Mouse (Mus musculus) left cerebral cortex, adult 11 months (tissue): Measurements from ENCODE around the gene Hagh.

Experiments used
- DNase-seq: peaks from one replicate; pipeline ENCODE4 v3.0.0; 2022; ENCODE audit warnings: low spot score

Hagh gene

DNA sequence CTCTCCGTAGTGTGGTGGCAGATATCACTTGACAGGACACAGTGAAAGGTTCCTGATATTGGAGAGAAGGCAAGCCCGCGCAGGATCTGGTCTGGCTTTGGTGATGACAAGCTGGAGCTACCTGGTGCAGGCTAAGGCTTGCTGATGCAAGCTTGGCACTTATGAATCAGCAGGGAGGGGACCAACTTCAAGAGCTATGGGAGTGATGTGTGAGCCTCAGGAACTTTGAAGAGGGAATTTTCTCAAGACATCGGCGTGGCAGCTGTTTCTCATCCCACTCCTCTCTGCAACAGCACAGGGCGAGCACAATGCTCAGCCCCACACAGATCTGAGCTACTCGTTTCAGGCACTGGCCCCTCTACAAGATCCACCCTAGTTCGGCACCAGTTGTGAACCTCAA, at the start of gene Hagh:
Hagh (plus strand) TSS at position 302 of the 400 bp plus-strand sequence.
- DNase-seq = no peak

DNA sequence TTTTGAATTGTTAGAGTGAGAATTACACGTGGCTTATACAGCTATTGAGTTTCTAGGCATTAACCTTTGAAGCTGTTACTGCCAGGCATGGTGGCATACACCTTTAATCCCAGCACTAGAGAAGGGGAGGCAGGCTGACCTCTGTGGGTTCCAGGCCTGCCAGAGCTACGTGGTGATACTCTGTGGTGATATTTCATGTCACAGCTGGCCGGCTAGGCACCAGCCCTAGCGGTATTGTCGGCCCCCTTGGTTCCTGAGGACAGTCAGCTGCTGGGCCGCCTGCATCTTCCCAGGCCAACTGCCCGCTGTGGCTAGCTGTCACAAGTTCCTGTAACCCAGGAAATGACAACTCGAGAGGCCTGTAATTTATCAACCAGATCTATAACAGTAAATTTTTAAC, 47.8 kb upstream of the Hagh start:
- DNase-seq = no peak

DNA sequence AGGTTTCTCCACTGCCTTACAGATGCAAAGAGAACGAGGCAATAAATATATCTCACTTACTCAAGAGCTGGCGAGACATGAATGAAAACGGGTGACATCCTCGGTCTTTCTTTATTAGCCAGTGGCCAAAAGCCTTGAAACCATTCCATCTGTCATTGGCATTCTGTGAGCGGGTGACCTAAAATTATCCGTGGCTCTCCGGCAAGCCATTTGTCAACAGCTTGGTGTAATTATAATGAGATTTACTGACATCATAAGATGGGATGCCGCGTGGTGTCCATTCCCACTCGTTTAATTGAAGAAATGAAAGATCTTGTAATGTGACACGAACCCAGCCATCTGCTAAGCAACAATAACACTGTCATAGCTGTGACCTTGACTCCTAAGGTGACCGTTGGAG, 45.2 kb upstream of the Hagh start:
- no peak for DNase-seq

DNA sequence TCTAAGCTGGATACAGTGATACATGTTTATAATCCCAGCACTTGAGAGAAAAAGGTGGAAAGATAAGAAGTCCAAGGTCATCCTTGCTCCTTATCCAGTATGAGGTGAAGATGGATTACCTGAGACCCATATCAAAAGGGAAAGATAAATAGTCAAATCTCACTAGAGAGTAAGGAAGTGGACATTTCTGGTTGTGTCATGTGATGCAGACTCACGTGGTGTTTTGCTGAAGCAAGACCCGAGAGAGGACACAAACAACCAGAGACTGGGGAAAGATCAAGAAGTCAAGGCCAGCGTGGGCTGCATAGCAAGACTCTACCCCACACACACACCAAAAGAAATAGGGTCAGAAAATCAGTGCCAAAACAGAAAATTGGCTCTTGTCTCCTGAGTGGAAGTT, 43.0 kb upstream of the Hagh start:
- DNase-seq = no peak

DNA sequence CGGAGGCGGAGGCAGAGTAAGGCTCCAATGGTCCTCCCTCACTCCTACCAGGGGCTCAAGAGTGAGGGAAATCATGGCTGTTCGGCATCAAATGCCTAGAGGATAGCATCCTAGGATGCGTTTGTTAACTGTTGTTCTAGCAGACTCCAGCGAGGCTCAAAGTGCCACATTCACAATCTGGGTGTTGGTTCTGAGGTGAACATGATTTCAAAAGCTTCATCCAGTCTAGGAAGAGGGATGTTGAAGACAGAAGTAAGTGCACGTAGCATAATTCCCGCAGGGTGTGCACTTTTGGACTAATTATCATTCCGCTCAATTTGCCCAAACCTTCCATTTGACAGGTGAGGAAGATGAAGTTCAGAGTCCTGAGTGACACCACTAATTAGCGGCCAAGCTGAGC, 41.7 kb upstream of the Hagh start:
- DNase-seq = no peak

DNA sequence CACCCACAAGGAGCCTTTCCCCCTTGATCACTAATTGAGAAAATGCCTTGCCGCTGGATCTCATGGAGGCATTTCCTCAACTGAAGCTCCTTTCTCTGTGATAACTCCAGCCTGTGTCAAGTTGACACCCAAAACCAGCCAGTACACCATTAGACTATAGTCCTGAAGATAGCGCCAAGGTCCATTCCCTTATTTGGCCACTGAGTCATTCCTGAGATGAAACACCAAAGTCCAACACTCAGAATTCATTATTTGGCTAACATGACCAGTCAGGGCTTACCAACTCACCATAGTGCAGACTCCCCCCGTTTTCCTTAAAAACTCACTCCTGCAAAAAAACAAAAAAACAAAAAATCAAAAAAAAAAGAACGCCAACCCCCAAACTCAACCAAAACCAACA, 40.5 kb upstream of the Hagh start:
- no peak for DNase-seq

DNA sequence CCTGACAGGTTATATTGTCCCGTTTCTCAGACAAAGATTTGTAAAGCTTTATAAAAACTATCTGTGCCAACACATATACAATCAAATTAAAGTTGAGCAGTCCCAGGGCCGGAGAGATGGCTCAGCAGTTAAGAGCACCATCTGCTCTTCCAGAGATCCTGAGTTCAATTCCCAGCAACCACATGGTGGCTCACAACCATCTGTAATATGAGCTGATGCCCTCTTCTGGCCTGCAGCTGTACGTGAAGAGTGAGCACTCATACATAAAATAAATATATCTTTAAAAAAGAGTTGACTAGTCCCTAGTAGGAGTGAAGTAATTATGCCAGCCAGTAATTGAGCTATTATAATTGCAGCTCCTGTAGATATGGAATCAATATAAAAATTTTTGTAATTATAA, 39.4 kb upstream of the Hagh start:
- no peak for DNase-seq

DNA sequence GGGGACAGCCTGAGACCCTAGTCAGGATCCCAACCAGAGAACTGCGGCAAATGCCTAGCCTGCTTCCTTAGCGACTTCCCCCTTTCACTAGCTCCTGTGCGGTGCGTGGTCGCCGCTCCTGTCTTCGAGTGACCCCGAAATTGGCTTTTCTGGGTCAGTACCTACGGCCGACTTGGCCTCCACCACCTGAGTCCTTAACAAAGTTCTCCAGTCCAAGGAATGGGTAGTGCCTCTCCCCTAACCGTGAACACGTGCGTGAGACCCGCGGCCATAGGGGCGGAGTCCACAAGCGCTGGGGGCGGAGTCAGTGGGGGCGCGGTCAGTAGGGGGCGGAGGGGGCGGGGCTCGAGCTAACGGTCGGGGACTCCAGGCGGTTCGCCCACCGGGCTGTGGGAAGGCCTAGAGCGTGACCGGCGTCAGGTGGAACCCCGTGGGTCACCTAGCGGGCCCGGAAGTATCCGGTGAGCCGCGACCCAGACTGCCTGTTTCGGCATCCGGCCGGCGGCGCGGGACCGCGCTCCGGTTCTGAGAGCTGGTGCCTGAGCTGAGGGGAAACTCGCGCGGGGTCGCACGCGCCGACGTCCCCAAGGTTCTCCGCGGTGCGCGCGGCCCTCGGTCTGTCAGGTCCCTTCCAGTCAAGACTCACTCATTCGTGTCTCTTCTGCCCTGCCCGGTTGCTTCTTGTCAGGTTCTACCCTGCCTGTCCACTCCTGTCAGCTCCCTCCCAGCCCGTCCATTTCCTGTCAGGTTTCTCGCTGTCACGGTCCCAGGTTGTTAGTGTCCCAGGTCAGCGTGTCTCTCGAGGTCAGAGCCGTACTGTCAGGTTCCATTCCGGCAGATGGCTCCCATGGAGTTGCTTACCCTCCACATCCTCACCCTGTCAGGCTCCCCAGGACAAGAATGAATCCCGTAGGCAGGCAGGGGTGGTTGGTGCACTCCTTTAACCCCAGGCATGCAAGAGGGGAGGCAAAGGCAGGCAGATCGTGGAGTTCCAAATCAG, 35.7 kb upstream of the Hagh start, which contains the start of gene Meiob:
Meiob (plus strand) TSS at position 338 of the 1,000 bp plus-strand sequence.
- no peak for DNase-seq

DNA sequence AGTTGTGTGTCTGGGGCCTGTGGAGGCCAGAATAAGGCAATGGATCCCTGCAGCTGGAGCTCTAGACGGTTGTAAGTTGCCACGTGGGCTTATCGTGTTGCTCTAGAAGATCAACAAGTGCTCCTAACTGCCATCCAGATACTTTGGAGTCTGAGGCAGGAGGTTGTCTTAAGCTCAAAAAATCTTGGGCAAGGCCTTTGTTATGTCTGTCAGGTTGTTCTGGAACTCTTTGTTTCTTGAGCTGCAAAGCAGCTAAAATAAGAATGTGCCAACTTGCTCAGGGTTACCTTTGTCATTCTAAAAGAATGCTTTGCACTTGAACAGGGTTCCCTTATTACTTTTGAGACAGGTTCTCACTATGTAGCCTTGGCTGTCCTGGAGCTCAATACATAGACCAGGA, 28.7 kb upstream of the Hagh start:
- DNase-seq = no peak

DNA sequence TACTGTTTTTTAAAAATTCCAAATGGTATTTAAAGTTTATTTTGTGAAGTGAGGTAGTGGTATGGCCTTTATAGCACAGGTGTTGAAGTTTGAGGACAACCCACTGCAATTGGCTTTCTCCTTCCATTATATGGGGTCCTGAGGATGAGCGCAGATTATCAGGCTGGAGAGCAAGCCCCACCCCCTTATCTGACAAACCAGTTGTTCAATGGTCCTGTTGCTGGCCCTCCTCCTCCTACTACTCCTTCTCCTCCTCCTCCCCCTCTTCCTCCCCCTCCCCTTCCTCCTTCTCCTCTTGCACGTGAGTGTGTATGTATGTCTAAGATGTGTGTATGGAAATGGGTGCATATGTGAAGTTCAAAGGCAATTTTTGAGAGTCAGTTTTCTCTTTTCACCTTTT, 27.7 kb upstream of the Hagh start:
- no peak for DNase-seq

DNA sequence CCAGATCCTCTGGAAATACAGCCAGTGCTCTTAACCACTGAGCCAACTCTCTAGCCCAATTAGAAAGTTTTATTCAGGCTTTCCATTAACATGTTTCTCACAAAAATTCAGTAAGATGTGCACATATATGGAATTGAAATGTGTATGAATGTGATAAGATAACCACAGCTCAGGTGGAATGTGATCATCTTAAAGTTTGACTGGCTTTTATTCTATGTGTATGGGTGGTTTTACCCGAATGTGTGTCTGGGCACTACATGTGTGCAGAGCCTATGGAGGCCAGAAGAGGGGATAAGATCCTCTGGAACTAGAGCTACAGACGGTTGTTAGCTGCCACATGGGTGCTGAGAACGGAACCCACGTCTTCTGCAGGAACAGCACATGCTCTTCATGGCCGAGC, 24.7 kb upstream of the Hagh start:
- DNase-seq = no peak

DNA sequence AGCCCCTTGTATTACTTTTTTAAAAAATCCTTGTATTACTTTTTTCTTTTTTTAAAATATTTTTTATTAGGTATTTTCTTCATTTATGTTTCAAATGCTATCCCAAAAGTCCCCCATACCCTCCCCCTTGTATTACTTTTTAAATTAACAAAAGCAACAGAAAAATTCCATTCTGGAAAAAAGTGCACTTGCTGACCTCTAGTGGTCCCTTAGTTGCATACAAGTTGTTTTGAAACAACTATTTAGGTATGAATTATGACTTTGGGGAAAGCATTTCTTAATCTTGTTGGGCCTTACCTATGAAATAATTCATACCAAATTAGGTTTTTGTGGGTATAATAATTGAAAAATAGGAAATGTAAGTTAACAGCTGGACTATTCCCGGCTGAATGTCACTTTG, 22.4 kb upstream of the Hagh start:
- DNase-seq = no peak

DNA sequence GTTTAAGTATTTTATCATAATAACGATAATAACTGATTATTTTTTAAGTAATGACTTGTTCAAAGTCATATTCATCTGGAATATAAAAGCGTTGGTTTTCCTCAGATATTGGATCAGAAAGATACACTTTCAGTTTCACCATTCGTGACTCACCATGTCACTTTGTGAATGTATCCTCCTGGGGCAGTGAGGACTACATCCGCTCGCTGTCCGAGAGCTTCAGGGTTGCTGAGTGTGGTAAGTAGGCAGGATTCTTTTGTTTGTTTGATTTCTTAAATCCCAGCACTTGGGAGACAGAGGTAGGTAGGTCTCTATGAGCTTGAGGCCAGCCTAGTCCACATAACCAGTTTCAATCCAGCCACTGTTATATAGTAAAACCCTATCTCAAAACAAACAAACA, 21.8 kb upstream of the Hagh start:
- no peak for DNase-seq

DNA sequence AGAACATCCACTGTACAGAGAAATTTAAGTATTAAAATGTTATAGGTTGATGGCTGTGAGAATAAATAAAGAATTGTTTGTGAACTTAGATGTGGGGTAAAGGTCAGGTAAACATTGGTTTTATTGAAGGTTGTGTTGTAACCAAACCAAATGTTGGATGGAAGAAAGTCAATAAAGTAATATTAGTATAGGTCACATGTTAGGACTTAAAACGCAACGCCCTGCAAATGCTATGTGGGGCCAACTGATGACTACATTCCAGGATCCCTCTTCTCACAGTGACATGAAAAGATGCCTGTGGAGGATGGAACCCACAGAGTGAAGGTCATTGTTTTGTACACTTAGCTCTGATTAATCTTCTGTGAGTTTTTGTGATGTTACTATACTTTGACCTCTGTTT, 20.5 kb upstream of the Hagh start:
- DNase-seq = no peak

DNA sequence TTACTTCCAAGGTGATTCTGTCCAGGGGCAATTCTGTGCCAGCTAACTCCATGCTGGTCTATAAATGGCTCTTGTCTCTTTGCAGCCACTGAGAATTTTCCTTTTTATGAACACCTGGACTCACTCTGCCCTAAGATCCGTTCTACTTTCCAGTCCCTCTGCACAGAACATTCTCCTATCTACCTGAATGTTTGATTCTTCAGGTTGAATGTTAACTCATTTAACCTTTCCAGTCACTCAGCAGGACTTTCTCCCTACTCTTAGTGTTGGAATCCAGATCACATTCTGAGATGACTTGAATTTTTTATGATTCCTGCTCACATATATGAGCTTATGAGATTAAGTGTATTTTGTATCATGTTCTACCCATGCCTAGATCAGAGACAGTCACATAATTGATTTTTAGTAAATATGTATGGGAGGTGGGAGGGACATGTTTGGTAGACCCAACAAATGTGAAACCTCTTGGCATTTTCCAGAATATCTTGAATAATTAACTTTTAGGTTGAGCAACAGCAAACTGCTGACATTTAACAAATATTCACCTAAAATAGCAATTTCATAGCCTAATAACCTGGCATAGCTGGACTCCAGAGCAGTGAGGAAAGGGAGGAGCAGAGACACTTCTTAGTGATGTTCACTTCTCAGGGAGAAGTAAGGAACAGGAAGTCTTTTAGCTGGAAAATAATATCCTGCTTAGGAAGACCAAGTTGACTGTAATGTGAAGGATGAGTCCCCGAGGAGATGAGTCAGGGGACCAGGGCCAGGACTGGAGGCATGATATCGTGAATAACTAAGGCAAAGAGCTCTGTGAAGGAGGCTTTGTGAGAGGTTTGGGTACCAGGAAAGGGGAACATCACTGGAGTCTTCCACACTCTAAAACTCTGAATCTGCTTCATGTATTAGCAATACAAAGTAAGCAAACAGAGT, 18.3 kb upstream of the Hagh start:
- DNase-seq = no peak

DNA sequence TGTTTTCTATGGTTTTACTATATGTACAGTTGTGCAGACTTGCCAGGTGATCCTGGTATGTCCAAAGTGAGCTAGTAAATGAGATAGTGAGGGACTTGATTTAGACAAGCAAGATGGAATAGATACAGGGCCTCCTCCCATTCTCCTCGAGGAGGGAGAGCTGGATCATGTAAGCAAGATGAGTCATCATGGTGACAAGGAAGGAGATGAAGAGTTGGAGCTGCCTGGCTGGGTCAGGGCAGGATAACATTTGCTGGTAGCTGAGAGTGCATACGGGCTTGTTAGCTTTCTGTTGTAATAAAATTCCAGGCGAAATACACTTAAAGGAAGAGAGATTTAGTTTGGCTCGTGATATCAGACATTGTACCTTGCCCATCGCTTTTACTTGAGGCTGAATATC, 398 bp downstream of the Hagh start:
- no peak for DNase-seq

DNA sequence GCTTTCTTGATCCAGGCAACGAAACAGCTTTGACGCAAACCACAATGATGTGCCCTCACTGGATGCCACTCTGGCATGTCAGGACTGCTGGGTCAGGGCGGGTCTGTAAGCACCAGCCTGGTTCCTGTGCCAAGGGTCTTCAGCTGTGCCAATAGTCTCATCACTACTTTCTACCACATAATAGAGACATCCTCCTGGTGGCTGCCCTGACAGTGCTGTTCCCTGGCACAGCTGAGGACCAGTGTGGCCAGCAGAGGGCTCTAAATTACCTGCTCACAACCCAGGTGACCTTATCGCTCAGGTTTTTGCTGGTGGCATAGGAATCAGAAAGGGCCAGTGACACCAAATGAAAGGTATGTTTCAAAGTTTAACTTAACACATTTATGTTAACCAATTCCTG, 1.2 kb downstream of the Hagh start:
- no peak for DNase-seq

DNA sequence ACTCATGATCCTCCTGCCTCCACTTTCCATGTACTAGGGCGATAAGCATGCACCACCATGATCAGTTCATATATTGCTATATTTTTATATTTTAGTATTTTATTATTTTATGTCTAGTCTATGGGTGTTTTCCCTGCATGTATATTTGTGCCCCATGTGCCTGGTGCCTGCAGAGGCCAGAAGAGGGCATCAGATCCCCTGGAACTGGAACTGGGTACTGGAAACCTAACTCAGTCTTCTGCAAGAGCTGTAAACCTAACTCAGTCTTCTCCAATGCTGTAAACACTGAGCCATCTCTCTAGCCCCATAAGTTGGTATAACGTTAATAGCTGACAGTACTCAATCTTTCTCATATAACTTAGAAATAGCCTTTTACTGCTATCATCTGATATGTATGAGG, 2.7 kb downstream of the Hagh start:
- DNase-seq = no peak

DNA sequence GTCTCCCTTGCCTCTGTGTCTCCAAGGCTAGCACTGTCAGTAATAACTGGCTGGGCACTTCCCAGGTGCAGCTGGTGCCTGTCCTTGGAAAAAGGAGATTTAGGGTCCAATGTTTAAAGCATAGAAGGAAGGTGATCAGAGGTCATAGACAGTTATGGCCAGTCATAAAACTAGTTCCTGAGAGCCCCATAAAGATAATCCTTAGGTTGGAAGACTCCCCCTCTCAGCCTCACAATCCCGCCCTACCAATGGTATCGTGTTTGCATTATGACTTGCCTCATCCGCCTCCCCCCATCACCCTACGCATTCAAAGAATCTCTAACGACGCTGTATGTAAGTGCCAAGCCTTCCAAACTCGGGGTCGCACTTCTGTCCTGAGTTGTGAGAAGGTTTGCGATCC, 4.6 kb downstream of the Hagh start:
- no peak for DNase-seq

DNA sequence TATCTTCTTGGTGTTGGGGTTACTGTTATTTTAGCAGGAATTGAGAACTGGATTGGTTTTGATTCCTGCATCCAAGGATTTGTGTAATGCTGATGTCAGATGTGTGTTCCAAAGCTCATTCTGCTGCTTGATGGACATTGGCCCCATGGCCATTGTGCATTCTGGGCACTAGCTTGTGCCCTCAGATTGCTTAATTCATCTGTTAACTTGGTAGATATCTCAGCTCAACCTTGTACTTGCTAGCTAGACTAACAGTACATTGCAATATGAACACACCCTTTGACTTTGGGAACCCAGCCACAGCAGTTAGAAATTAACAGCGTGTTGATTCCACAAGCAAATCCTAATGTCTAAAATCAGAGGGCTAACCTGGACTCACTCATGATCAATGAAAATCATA, 7.4 kb downstream of the Hagh start:
- no peak for DNase-seq

DNA sequence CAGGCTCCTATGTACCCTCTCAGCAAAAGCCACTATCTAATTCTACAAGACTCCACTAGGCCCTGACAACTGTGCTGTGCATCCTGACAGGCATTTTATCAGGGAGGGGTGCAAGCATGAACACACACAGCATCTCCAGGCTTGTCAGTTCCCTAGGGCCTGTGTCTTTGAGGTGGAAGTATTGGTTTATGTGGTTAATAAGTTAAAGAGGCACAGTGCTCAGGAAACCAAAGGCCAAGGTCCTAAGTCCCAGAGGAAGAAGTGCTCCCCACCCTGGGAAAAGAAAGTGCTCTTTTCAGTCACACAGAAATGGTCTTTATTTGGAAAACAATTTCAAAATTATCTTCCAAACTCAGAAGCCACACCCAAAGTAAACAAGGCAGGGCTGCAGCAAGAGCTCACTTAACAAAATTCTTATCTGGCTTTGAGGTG, 8.7 kb downstream of the Hagh start:
- no peak for DNase-seq

DNA sequence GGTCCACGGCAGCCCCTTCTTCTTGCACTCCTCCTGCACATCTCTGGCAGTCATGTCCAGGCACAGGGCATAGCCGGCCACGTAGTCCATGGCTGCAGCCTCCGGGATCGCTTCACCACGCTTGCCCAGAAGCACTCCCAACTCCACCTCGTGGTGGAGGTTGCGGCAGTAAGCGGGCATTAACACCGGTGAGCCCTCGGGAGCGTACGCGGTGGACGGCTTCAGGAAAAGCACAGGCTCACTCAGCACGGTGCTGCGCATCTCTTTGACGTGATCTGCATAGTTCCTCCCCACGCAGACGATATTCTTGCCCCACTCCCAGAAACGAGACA, 9.8 kb downstream of the Hagh start:
- no peak for DNase-seq
